Mouse (Mus musculus): ENCODE results near the gene Dazl. TPM values are rescaled to one million over a fixed set of nuclear protein-coding genes. Genes with fewer than 3 reads are reported as not detected.

The Dazl gene
- polyA plus RNA-seq, 1 experiment = not detected

GRCm38 (mm10) chr17:50246605-50247004 lies 46.8 kb downstream of the Dazl start:
- WGBS = 78% methylated on average over 6 of the region's 6 CpGs

DNA sequence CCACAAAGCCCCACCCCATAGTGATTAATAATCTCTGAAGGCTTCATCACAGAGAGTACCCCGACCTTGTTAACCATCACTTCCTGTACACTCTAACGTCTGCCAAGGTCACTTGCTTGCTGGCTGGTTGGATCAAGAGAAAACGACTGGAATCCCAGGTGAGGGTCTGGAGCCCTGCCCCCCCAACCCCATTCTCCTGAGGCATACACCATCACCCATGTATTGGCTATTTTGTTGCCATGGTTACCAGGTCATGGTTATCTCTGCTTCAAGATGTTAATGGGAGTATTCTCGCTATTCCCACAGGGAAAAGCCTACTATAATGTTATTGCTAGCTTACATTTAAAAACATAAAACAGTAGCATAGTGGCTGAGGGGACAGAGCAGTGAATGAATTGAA lies 48.8 kb downstream of the Dazl start:
- 39% methylated on average over 4 of the region's 4 CpGs for WGBS
- TF ChIP-seq CTCF (IDR thresholded peaks at IDR 0.05; ENCODE audit: control insufficient read depth, insufficient read depth, low read length) (no peak), POLR2A (IDR thresholded peaks at IDR 0.05; ENCODE audit: borderline replicate concordance, control insufficient read depth, low read depth, low read length) (no peak)
- H3K4me1 ChIP-seq (ENCODE audit: control insufficient read depth, insufficient read depth, low read length) = no peaks in the 10 kb centered on the region
- H3K27ac ChIP-seq (ENCODE audit: control insufficient read depth, insufficient read depth, low read depth, low read length, poor library complexity) = no peak overlapping the region
- no peak overlapping the region for H3K4me3 ChIP-seq (replicated peaks; ENCODE audit: control insufficient read depth, low read depth, low read length)

More at GRCm38 (mm10) chr17:50246605-50247004, 46.8 kb downstream of the Dazl start:
- Histone ChIP-seq H3K4me3 (replicated peaks; ENCODE audit: control insufficient read depth, low read depth, low read length) (no peak overlapping the region), H3K27ac (ENCODE audit: control insufficient read depth, insufficient read depth, low read depth, low read length, poor library complexity) (no peak overlapping the region), H3K4me1 (ENCODE audit: control insufficient read depth, insufficient read depth, low read length) (no peaks in the 10 kb centered on the region)
- TF ChIP-seq CTCF (IDR thresholded peaks at IDR 0.05; ENCODE audit: control insufficient read depth, insufficient read depth, low read length) (no peak), POLR2A (IDR thresholded peaks at IDR 0.05; ENCODE audit: borderline replicate concordance, control insufficient read depth, low read depth, low read length) (no peak)

DNA sequence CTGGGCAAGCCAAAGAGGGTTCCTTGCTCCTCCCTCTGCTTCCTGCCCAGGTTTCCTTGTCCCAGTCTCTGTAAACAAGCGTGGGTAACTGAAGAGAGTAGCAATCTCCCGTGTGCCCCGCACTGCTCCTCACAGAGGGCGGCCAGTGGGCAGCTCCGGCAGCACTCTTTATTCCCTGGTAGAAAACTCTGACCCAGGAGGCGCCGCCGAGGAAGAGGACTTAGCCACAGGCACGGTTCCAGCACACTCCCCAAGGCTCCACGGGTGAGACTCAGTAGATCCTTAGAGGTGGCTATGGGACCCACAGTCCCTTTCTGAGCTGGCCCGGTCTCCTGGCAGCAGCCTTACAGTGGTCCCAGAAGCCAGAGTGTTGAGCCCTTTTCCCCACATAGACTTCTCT lies 50.1 kb downstream of the Dazl start:
- Histone ChIP-seq H3K4me1 (ENCODE audit: control insufficient read depth, insufficient read depth, low read length) (no peaks in the 10 kb centered on the region), H3K4me3 (replicated peaks; ENCODE audit: control insufficient read depth, low read depth, low read length) (no peak overlapping the region), H3K27ac (ENCODE audit: control insufficient read depth, insufficient read depth, low read depth, low read length, poor library complexity) (no peak overlapping the region)
- TF ChIP-seq CTCF (IDR thresholded peaks at IDR 0.05; ENCODE audit: control insufficient read depth, insufficient read depth, low read length) (no peak), POLR2A (IDR thresholded peaks at IDR 0.05; ENCODE audit: borderline replicate concordance, control insufficient read depth, low read depth, low read length) (no peak)
- 71% methylated on average over 11 of the region's 11 CpGs for WGBS

DNA sequence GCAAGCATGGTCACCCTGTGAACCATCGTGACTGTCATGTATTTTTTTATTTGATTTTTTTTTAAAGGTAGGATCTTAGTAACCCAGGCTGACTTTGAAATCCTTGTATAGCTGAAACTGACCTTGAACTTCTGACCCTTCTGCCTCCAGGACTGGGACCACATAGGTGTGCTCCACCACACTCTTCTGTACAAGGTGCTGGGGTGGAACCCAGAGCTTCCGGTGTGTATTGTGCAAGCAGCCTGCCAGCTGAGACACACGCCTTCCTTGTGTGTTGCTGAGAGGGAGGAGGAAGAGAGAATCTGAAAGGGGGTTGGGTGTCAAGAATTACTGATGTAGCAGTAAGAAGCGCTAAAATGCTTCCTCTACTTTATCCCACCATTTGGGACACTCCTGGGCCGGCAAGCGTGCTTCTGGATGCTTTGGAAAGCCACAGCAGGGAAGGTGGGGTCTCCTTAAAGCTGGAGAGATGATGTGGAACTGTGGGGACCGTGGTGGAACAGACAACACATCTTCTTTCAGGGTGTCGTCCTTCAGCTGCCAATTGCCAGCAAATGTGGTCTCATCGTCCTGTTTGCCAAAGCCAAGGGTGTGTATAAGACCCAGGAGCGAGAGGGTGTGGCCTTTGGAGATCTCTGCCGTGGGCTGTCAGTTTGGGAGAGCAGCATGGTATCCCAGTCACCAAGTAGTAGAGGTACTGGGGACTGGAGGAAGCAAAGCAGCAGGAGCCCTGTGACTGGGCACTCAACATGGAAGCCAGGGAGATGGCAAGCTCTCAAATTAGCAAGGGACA lies 55.4 kb downstream of the Dazl start:
- H3K4me3 ChIP-seq (replicated peaks; ENCODE audit: control insufficient read depth, low read depth, low read length) = no peak overlapping the region
- WGBS = 45% methylated on average over 11 of the region's 11 CpGs
- no peak for TF ChIP-seq POLR2A (IDR thresholded peaks at IDR 0.05; ENCODE audit: borderline replicate concordance, control insufficient read depth, low read depth, low read length)
- no peak for TF ChIP-seq CTCF (IDR thresholded peaks at IDR 0.05; ENCODE audit: control insufficient read depth, insufficient read depth, low read length)

GRCm38 (mm10) chr17:50237436-50237709 lies 56.1 kb downstream of the Dazl start:
- Histone ChIP-seq H3K4me3 (replicated peaks; ENCODE audit: control insufficient read depth, low read depth, low read length) (no peak overlapping the region), H3K4me1 (ENCODE audit: control insufficient read depth, insufficient read depth, low read length) (no peaks in the 10 kb centered on the region), H3K27ac (ENCODE audit: control insufficient read depth, insufficient read depth, low read depth, low read length, poor library complexity) (no peak overlapping the region)
- no peak for TF ChIP-seq POLR2A (IDR thresholded peaks at IDR 0.05; ENCODE audit: borderline replicate concordance, control insufficient read depth, low read depth, low read length)
- TF ChIP-seq CTCF (IDR thresholded peaks at IDR 0.05; ENCODE audit: control insufficient read depth, insufficient read depth, low read length) = peak; percentile 95
- WGBS = 8% methylated on average over 8 of the region's 8 CpGs

More for the DNA sequence above, 55.4 kb downstream of the Dazl start:
- no peak overlapping the region for H3K27ac ChIP-seq (ENCODE audit: control insufficient read depth, insufficient read depth, low read depth, low read length, poor library complexity)
- H3K4me1 ChIP-seq (ENCODE audit: control insufficient read depth, insufficient read depth, low read length) = no peaks in the 10 kb centered on the region

- Histone ChIP-seq H3K4me3 (replicated peaks; ENCODE audit: control insufficient read depth, low read depth, low read length) (no peak overlapping the region), H3K27ac (ENCODE audit: control insufficient read depth, insufficient read depth, low read depth, low read length, poor library complexity) (no peak overlapping the region), H3K4me1 (ENCODE audit: control insufficient read depth, insufficient read depth, low read length) (no peaks in the 10 kb centered on the region)
- WGBS = 58% methylated on average over 9 of the region's 9 CpGs
- TF ChIP-seq CTCF (IDR thresholded peaks at IDR 0.05; ENCODE audit: control insufficient read depth, insufficient read depth, low read length) (no peak), POLR2A (IDR thresholded peaks at IDR 0.05; ENCODE audit: borderline replicate concordance, control insufficient read depth, low read depth, low read length) (no peak)
Measured at GRCm38 (mm10) chr17:50236702-50237435, 56.6 kb downstream of the Dazl start.

DNA sequence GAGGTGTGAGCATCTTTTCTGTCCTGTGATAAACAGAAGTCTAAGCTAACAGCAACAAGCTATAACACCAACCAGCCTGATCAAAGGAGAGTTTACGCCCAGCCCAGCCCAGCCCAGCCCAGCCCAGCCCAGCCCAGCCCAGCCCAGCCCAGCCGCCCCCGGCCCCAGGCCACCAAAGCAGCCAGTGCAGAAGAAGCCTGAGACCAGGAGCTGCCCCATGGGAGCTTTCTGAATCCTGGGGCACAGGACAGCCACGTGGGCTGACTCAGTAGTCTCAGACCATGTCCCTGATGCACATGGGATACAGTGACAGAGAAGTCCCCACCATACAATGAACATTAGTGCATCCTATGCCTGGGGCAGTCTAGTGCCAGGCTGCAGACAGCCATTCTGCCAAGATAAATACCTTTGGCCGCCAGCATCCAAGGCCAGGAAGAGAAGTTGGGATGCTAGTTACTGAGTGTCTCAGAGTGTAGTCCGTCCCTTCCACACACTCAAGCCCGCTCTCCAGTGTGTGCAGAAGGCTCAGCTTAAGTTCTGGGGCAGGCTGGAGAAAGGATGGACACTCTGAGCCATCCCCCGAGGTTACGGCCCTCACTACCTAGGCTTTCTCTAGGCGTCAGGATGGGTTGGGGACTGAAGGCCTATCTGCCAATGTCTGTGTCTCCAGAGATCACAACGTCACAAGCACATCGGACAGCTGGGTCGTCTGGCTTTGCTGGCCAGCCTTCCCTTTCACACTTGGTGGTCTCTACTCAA lies 57.3 kb downstream of the Dazl start:
- WGBS = 76% methylated on average over 13 of the region's 13 CpGs
- TF ChIP-seq CTCF (IDR thresholded peaks at IDR 0.05; ENCODE audit: control insufficient read depth, insufficient read depth, low read length) (no peak), POLR2A (IDR thresholded peaks at IDR 0.05; ENCODE audit: borderline replicate concordance, control insufficient read depth, low read depth, low read length) (no peak)
- no peak overlapping the region for H3K27ac ChIP-seq (ENCODE audit: control insufficient read depth, insufficient read depth, low read depth, low read length, poor library complexity)
- H3K4me1 ChIP-seq (ENCODE audit: control insufficient read depth, insufficient read depth, low read length) = no peaks in the 10 kb centered on the region
- no peak overlapping the region for H3K4me3 ChIP-seq (replicated peaks; ENCODE audit: control insufficient read depth, low read depth, low read length)

- WGBS = 92% methylated on average over 5 of the region's 5 CpGs
- H3K4me1 ChIP-seq (ENCODE audit: control insufficient read depth, insufficient read depth, low read length) = no peaks in the 10 kb centered on the region
- no peak overlapping the region for H3K27ac ChIP-seq (ENCODE audit: control insufficient read depth, insufficient read depth, low read depth, low read length, poor library complexity)
- no peak overlapping the region for H3K4me3 ChIP-seq (replicated peaks; ENCODE audit: control insufficient read depth, low read depth, low read length)
- TF ChIP-seq POLR2A (IDR thresholded peaks at IDR 0.05; ENCODE audit: borderline replicate concordance, control insufficient read depth, low read depth, low read length) (no peak), CTCF (IDR thresholded peaks at IDR 0.05; ENCODE audit: control insufficient read depth, insufficient read depth, low read length) (no peak)
Measured at GRCm38 (mm10) chr17:50233956-50234355, 59.5 kb downstream of the Dazl start.
